Mouse (Mus musculus) heart, postnatal 25 days (tissue): ENCODE data around the gene Sec14l1. TPM values are rescaled to one million over a fixed set of nuclear protein-coding genes. Genes with fewer than 3 reads are reported as not detected.

Experiments
- DNase-seq: peaks from one replicate; pipeline ENCODE4 v3.0.0; 2022; ENCODE audit warnings: low spot score
- intact Hi-C: fragments of 180-260 bp; cut with DNase I; formaldehyde crosslinking; loops from one replicate; pipeline ENCODE4 v1.15.1; 2025
- total RNA-seq, 2 experiments: library from RNA; stranded (reverse); gene quantifications; 2 replicates each; pipeline ENCODE4 v1.2.3; 2021

Gene Sec14l1
- total RNA-seq, 2 experiments from 2014 or later: 71.7 to 74.1 TPM

- intact Hi-C loops: no loop called here
- no peak for DNase-seq
Measured at GRCm38 (mm10) chr11:117105850-117106249, 9.1 kb upstream of the Sec14l1 start.

DNA sequence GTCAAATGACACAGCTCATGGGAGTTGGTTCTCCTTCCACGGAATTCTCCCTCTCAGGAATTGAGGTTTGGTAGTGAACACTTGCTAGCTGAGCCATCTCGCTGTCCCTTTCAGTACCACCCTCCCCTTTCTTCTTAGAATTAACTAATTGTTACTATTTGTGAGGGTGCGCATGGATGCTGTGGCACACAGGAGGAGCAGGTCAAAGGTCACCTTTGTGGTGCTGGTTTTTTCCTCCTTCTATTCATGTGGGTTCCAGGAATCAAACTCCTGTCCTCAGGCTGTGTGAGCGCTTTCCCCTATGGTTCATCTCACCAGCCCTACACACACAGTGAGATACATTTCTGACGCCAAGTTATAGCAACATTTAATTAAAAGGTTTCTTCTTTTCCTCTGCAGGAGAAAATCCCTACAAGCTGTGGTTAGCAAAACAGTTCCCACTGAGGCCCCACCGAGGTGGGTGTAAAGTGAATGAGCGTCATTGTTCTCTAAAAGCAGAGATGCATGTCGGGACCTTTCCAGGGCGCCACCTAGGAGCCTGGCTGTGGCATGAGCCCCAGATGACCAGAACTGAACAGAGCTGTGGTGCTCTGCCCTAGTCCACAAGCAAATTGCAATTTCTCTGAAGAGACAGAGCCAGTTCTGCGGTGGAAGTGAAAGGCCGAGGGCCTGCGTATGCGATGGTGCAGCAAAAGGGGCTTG lies 8.2 kb upstream of the Sec14l1 start:
- intact Hi-C loops: no loop called here
- DNase-seq: no peak

GRCm38 (mm10) chr11:117107837-117108236 lies 7.1 kb upstream of the Sec14l1 start:
- intact Hi-C loops: no loop called here
- DNase-seq: no peak

- peak; percentile 72 for DNase-seq
- intact Hi-C loops: no loop called here
Measured at GRCm38 (mm10) chr11:117108595-117108994, 6.4 kb upstream of the Sec14l1 start.

DNA sequence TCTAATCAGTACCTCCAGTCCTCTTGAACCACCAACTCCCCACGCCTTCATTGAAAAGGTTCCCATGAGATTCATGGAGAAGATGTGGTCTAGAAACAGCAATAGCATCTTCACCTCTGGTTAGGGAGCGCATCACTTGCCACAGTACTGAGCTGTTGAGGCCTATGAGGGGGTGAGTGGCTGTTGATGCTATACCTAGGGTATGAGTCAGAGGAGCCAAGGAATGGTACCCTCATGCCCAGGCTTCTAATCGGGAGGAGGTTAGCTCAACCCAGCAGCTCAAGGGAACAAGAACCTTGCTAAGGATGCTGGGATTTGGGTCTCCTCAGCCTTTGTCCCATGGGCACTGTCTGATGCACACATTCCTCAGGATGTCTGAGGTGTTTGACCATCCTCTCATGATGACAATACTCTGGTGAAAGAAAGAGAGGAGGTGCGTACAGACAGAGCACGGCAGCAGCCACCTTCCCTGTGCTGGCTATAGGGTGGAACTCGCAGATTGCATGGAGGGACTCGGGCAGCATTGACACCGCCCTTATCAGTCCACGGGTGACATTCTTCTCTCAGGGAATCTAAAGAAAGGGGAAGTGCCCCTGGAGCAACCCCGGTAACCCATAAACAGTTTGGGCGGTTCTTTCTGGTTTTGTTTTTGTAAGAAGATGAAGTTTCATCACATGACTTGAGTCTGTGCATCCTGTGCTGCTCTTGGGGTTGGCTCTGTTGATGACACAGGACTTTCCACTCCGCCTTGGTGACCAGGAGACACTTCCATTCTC lies 5.6 kb upstream of the Sec14l1 start:
- intact Hi-C loops: no loop called here
- no peak for DNase-seq

GRCm38 (mm10) chr11:117111967-117112648 lies 2.9 kb upstream of the Sec14l1 start:
- intact Hi-C loops: no loop called here
- no peak for DNase-seq

- no peak for DNase-seq
- intact Hi-C loops: no loop called here
Measured at GRCm38 (mm10) chr11:117112649-117113051, 2.3 kb upstream of the Sec14l1 start.

DNA sequence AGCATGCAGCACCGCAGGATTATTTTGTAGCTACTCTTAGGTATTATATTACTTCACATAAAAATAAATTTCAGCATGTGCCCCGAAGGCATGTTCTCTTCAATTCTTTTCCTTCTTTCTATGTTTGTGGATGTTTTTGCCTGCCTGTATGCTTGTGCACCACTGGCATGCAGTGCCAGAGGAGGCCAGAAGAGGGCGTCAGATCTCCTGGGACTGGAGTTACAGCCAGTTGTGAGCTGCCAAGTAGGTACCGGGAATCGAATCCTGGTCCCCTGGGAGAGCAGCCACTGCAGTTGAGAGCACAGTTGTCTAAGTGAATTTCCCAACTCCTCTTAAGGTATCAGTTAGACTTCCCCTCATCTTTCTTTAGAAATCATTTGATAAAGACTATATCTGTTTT lies 1.6 kb upstream of the Sec14l1 start:
- no peak for DNase-seq
- intact Hi-C loops: no loop called here

DNA sequence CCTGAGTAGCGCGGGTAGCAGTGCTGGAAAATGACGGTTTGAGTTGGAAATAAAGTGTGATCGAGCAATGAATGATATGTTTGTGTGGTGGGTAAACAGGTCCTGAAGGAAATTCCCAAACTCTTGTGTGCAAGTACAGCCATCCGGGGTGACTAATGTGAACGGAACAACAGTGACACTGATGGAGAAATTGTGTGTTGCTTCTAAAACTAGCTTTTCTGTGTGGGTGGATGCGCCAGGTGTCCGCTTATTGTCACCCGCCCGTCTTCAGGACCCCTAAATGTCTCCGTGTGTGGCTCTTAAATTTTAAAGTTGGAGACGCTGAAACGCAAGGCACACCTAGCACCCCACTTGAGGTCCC lies 757 bp upstream of the Sec14l1 start:
- DNase-seq: no peak
- intact Hi-C loops: no loop called here

- intact Hi-C loops: loop anchor here (2.0 to 5.0 kb wide), 2 partner anchors 19 to 33 kb away; no protein-coding TSS in a partner anchor
Measured at GRCm38 (mm10) chr11:117115346-117116219, 615 bp downstream of the Sec14l1 start.

GRCm38 (mm10) chr11:117116350-117117303 lies 1.7 kb downstream of the Sec14l1 start:
- intact Hi-C loops: loop anchor here (2.0 to 5.0 kb wide), 2 partner anchors 18 to 34 kb away; no protein-coding TSS in a partner anchor
- DNase-seq: no peak

More at GRCm38 (mm10) chr11:117115346-117116219, 615 bp downstream of the Sec14l1 start:
- peak; percentile 65 for DNase-seq

GRCm38 (mm10) chr11:117117321-117117720 lies 2.4 kb downstream of the Sec14l1 start:
- no peak for DNase-seq
- intact Hi-C loops: loop anchor here (2.0 to 5.0 kb wide), 2 partner anchors 17 to 35 kb away; no protein-coding TSS in a partner anchor

DNA sequence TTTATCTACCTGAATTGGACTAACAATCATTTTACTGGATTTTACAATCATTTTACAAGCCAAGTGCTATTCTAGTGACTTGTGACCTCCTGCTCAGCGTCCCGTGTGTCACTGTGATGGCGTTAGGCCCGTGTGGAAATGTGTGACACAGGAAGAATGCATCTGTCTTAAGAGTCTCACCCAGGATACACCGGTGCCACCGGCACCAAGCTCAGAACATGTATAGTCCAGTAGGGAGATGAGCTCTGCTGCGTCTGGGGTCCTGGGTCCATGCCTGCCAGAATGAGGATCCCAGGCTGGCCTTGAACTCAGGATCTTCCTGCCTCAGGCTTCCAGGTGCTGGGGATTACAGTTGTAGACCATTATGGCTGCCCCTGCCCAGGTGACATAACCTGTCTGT lies 2.8 kb downstream of the Sec14l1 start:
- no peak for DNase-seq
- intact Hi-C loops: loop anchor here (2.0 to 5.0 kb wide), 2 partner anchors 17 to 35 kb away; no protein-coding TSS in a partner anchor

DNA sequence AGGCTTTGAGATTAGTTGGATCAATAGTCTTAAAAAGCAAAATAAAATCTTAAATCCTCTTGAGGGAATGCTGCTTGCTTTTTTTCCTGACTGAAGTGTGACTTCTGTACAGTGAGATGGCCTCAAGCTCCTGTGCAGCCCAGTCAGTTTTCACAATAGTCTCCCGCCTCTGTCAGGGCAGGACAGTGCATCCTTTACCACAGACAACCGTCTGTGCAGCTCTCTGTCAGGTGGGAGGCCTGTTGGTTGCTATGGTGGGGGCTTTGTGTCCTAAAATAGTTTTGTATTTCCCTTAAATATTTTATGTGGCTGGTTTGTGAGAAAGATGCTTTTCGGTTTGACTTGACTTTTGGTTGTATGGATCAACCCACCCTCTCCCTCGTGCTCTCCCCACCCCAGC lies 3.3 kb downstream of the Sec14l1 start:
- intact Hi-C loops: loop anchor here (5.0 kb wide), 1 partner anchor 36 kb away; no protein-coding TSS in a partner anchor
- no peak for DNase-seq

DNA sequence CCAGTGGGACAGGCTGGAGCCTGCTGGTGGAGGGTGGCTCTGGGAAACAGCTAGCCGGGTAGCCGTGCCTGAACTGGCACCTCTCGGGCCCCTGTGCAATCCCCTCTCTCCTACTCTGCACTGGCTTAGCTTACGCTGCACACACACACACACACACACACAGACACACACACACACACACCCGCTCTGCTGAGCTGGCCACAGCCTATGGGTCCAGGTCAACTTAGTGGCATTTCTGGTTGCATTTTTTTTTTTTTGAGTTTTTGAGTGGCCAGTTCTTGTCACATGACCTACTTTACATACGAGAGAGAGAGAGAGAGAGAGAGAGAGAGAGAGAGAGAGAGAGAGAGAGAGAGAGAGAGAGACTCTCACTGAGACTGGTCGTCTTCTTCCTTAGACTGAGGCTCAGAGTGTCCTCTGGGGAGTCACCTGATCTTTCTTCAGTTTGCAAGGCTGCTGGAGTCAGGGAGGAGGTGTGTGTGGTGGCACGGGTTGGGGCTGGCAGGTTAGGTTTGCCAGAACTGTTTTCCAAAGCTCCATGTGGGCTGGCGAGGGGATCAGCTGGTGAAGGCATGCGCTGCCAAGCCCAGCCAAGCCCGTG lies 3.9 kb downstream of the Sec14l1 start:
- intact Hi-C loops: loop anchor here (5.0 kb wide), 1 partner anchor 37 kb away; no protein-coding TSS in a partner anchor
- no peak for DNase-seq

GRCm38 (mm10) chr11:117119723-117120122 lies 4.8 kb downstream of the Sec14l1 start:
- no peak for DNase-seq
- intact Hi-C loops: loop anchor here (5.0 kb wide), 1 partner anchor 37 kb away; no protein-coding TSS in a partner anchor

GRCm38 (mm10) chr11:117120285-117121163 lies 5.6 kb downstream of the Sec14l1 start:
- intact Hi-C loops: no loop called here
- DNase-seq: no peak
